Mouse (Mus musculus) bone marrow macrophage, adult 2 months (primary cell): ENCODE data around the gene Ociad1.

Experiments
- CTCF ChIP-seq: IDR thresholded peaks from 2 replicates; pipeline ENCODE4 v1.5.1; 2012; ENCODE audit warnings: low read depth, mild to moderate bottlenecking, low read length, moderate library complexity
- POLR2A ChIP-seq: IDR thresholded peaks from 2 replicates; pipeline ENCODE4 v1.6.1; 2012; ENCODE audit warnings: mild to moderate bottlenecking, low read depth, low read length, borderline replicate concordance

GRCm38 (mm10) chr5:73301601-73302307, 9.2 kb downstream of the Ociad1 start:
- TF ChIP-seq POLR2A (no peak), CTCF (no peak)
